Comparison of ENCODE assay signal across 5 mouse cellular contexts in genomic region chr9:59806046-59806774, GRCm38 (mm10). TPM values are rescaled to one million over a fixed set of nuclear protein-coding genes. Genes with fewer than 3 reads are reported as not detected.
DNase-seq lines count a peak whose midpoint lies in the region; ATAC-seq and TF ChIP-seq lines count a peak whose summit lies in the region.
"Not testable (repeated sequence)": the region's sequence is repeated elsewhere in the genome, so short reads cannot be mapped to it uniquely, and the experiment has no call there.

No protein-coding gene starts in this region.

- H3K4me2 ChIP-seq in lung, embryonic 15.5 days; lung, postnatal 0 days (replicated peaks; ENCODE audit: low read depth, low read length): not testable (repeated sequence)

- H3K36me3 ChIP-seq in lung, embryonic 15.5 days; lung, postnatal 0 days (ENCODE audit: insufficient read depth, low read length): not testable (repeated sequence)

- peak overlapping the region; percentile 55 for H3K27ac ChIP-seq in lung, embryonic 15.5 days
- not testable (repeated sequence) for H3K27ac ChIP-seq in lung, postnatal 0 days (ENCODE audit: low read length)

- DNase-seq in lung, adult 18-20 months = peak; percentile 52 to 60
- DNase-seq in lung, postnatal 0 days (ENCODE audit: low spot score) = peak; percentile 56
- DNase-seq in lung, postnatal 14 days = peak; percentile 15
- DNase-seq in lung, postnatal 36 days = peak; percentile 78

- ATAC-seq in lung, embryonic 15.5 days (ENCODE audit: borderline replicate concordance, extremely low read depth, low FRiP score, low TSS enrichment) = not testable (repeated sequence)
- ATAC-seq in lung, postnatal 0 days = peak; percentile 90

- H3K4me1 ChIP-seq in lung, embryonic 15.5 days; lung, postnatal 0 days (ENCODE audit: insufficient read depth, low read depth, low read length): not testable (repeated sequence)

- 69% methylated on average over 3 of the region's 3 CpGs for WGBS in lung, embryonic 15.5 days
- 54% methylated on average over 2 of the region's 3 CpGs for WGBS in lung, postnatal 0 days

- TF ChIP-seq EP300 in lung, postnatal 0 days (IDR thresholded peaks at IDR 0.05) = 0 out of 2 replicates have a peak, but pooled peaks have one; percentile 34

- not testable (repeated sequence) for H3K9ac ChIP-seq in lung, embryonic 15.5 days; lung, postnatal 0 days (replicated peaks; ENCODE audit: low read depth)

- not testable (repeated sequence) for H3K9me3 ChIP-seq in lung, embryonic 15.5 days; lung, postnatal 0 days (ENCODE audit: low read length)

- not testable (repeated sequence) for TF ChIP-seq CTCF in lung, postnatal 0 days (IDR thresholded peaks at IDR 0.05)

- H3K27me3 ChIP-seq in lung, embryonic 15.5 days; lung, postnatal 0 days (replicated peaks; ENCODE audit: insufficient read depth, low read length): not testable (repeated sequence)

- not testable (repeated sequence) for H3K4me3 ChIP-seq in lung, embryonic 15.5 days; lung, postnatal 0 days (ENCODE audit: low read depth, low read length)

RNA-seq across cellular contexts. Expression of gene Myo9a, which starts 55.5 kb away (rescaled TPM):
- 13.2 and 13.3 TPM in 2 replicates for polyA plus RNA-seq in lung, embryonic 15.5 days (2015; fragmentation: Nextera tagmentation; extraction: Ambion mirVana)
- 8.1 and 11.5 TPM in 2 replicates for polyA plus RNA-seq in lung, postnatal 0 days (2015; fragmentation: Nextera tagmentation; extraction: Ambion mirVana)

RNA-seq across cellular contexts. Expression of gene Senp8, which starts 55.7 kb away (rescaled TPM):
- polyA plus RNA-seq in lung, embryonic 15.5 days (2015; fragmentation: Nextera tagmentation; extraction: Ambion mirVana) = 10.0 and 10.1 TPM in 2 replicates
- polyA plus RNA-seq in lung, postnatal 0 days (2015; fragmentation: Nextera tagmentation; extraction: Ambion mirVana) = 3.4 and 3.6 TPM in 2 replicates

Comparison
In these comparisons a context has a peak if more than half of its experiments do, and no peak if none do; other contexts are left out.
1. DNase-seq: peak in every context shown above with its lines; median percentile 78 in lung, postnatal 36 days; 56 in lung, adult 18-20 months; 56 in lung, postnatal 0 days; 15 in lung, postnatal 14 days.